Mouse (Mus musculus) testis, adult 2 months (tissue): ENCODE results near the gene Cyp4v3.

Source experiments
- CTCF ChIP-seq: fragments of 200-500 bp; IDR thresholded peaks from 2 replicates; pipeline ENCODE4 v1.5.1; 2012; ENCODE audit warnings: low read depth, mild to moderate bottlenecking, inconsistent platforms, low read length, moderate library complexity; ENCODE audit not compliant: control insufficient read depth, insufficient read depth, insufficient replicate concordance
- POLR2A ChIP-seq: fragments of 200-500 bp; IDR thresholded peaks from 2 replicates; pipeline ENCODE4 v1.6.1; 2012; ENCODE audit warnings: low read depth, mild to moderate bottlenecking, inconsistent platforms, low read length, moderate library complexity; ENCODE audit not compliant: control insufficient read depth

DNA sequence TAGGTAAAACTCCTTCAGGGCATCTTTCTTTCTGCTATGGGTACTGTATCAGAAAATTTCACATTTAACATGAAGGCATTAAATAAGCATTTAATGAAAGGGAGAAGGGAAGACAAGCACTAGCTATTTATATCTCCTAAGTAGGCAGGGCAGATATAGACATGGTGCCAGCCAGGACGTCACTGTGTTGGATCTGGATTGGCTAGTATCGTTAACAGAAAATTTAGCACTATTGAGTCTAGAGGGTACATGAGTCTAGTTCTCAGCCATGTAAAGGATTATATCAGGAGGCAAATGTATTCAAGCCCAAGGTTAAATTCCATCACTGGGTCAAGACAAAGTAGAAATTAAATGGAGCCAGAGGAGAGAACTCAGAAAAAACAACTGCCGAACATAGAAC is 41.1 kb upstream of the Cyp4v3 start:
- TF ChIP-seq POLR2A (no peak), CTCF (no peak)
